Mouse (Mus musculus): Measurements from ENCODE around the gene Dnm1. TPM values are rescaled to one million over a fixed set of nuclear protein-coding genes. Genes with fewer than 3 reads are reported as not detected.

Gene Dnm1
- polyA plus RNA-seq, 1 experiment from 2014 or later, result 7.9 TPM

- no peaks in the 10 kb centered on the region for H3K36me3 ChIP-seq
- H3K9me3 ChIP-seq (replicated peaks), result no peaks in the 10 kb centered on the region
- peak overlapping the region; percentile 93 for H3K27ac ChIP-seq
- peak overlapping the region; percentile 58 for H3K4me2 ChIP-seq
- ATAC-seq (replicated peaks; ENCODE audit: low FRiP score), result no peak
- H3K9ac ChIP-seq, result no peak overlapping the region
- H3K4me3 ChIP-seq (replicated peaks), result no peak overlapping the region
- no peaks in the 10 kb centered on the region for H3K27me3 ChIP-seq
- WGBS, result 48% methylated on average over 20 of the region's 20 CpGs
- H3K4me1 ChIP-seq, result peaks cover 67% of the 10 kb centered on the region
These were observed 36.1 kb downstream of the Dnm1 start for GRCm38 (mm10) chr2:32316887-32317656.

- peak overlapping the region; percentile 28; the same call in 1 of the 2 replicates for H3K4me2 ChIP-seq
- no peak for ATAC-seq (replicated peaks; ENCODE audit: low FRiP score)
- 10% methylated on average over 8 of the region's 8 CpGs for WGBS
- H3K9ac ChIP-seq, result no peak overlapping the region
- peaks cover 80% of the 10 kb centered on the region for H3K4me1 ChIP-seq
- H3K27me3 ChIP-seq, result no peaks in the 10 kb centered on the region
- no peaks in the 10 kb centered on the region for H3K36me3 ChIP-seq
- peak overlapping the region; percentile 93 for H3K27ac ChIP-seq
- no peak overlapping the region for H3K4me3 ChIP-seq (replicated peaks)
- no peaks in the 10 kb centered on the region for H3K9me3 ChIP-seq (replicated peaks)
These were observed 37.4 kb downstream of the Dnm1 start for GRCm38 (mm10) chr2:32315751-32316150.

GRCm38 (mm10) chr2:32314831-32315230, 38.3 kb downstream of the Dnm1 start:
- Histone ChIP-seq H3K9me3 (replicated peaks) (no peaks in the 10 kb centered on the region), H3K9ac (no peak overlapping the region), H3K4me1 (peaks cover 78% of the 10 kb centered on the region), H3K27ac (0 out of 2 replicates have a peak overlapping the region, but pooled peaks have one; percentile 5), H3K4me3 (replicated peaks) (no peak overlapping the region), H3K27me3 (no peaks in the 10 kb centered on the region), H3K4me2 (no peak overlapping the region), H3K36me3 (no peaks in the 10 kb centered on the region)
- no peak for ATAC-seq (replicated peaks; ENCODE audit: low FRiP score)
- WGBS, result 94% methylated on average over 14 of the region's 14 CpGs

GRCm38 (mm10) chr2:32312318-32312964, 40.7 kb downstream of the Dnm1 start:
- peak overlapping the region; percentile 78 for H3K9ac ChIP-seq
- H3K9me3 ChIP-seq (replicated peaks), result no peaks in the 10 kb centered on the region
- H3K27me3 ChIP-seq, result no peaks in the 10 kb centered on the region
- H3K36me3 ChIP-seq, result peaks cover 17% of the 10 kb centered on the region
- peak; percentile 82 for ATAC-seq (replicated peaks; ENCODE audit: low FRiP score)
- under 1% methylated on average over 43 of the region's 56 CpGs for WGBS
- peak overlapping the region; percentile 77 for H3K4me3 ChIP-seq (replicated peaks)
- peaks cover 54% of the 10 kb centered on the region for H3K4me1 ChIP-seq
- H3K4me2 ChIP-seq, result peak overlapping the region; percentile 100
- 0 out of 2 replicates have a peak overlapping the region, but pooled peaks have one; percentile 29 for H3K27ac ChIP-seq

GRCm38 (mm10) chr2:32311443-32312317, 41.5 kb downstream of the Dnm1 start:
- no peak overlapping the region for H3K27ac ChIP-seq
- 7% methylated on average over 39 of the region's 42 CpGs for WGBS

GRCm38 (mm10) chr2:32310096-32310845, 42.9 kb downstream of the Dnm1 start:
- H3K4me3 ChIP-seq (replicated peaks), result no peak overlapping the region
- no peak overlapping the region for H3K9ac ChIP-seq
- H3K36me3 ChIP-seq, result peaks cover 39% of the 10 kb centered on the region
- no peaks in the 10 kb centered on the region for H3K9me3 ChIP-seq (replicated peaks)
- H3K27ac ChIP-seq, result no peak overlapping the region
- WGBS, result 82% methylated on average over 18 of the region's 18 CpGs
- no peak overlapping the region for H3K4me2 ChIP-seq
- ATAC-seq (replicated peaks; ENCODE audit: low FRiP score), result no peak
- H3K27me3 ChIP-seq, result no peaks in the 10 kb centered on the region
- H3K4me1 ChIP-seq, result peaks cover 33% of the 10 kb centered on the region

More at GRCm38 (mm10) chr2:32311443-32312317, 41.5 kb downstream of the Dnm1 start:
- peaks cover 25% of the 10 kb centered on the region for H3K36me3 ChIP-seq
- no peaks in the 10 kb centered on the region for H3K27me3 ChIP-seq
- ATAC-seq (replicated peaks; ENCODE audit: low FRiP score), result 0 out of 2 replicates have a peak, but pooled peaks have one; percentile 3
- H3K4me2 ChIP-seq, result peak overlapping the region; percentile 100
- H3K4me3 ChIP-seq (replicated peaks), result peak overlapping the region; percentile 77
- H3K9me3 ChIP-seq (replicated peaks), result no peaks in the 10 kb centered on the region
- peaks cover 46% of the 10 kb centered on the region for H3K4me1 ChIP-seq
- H3K9ac ChIP-seq, result peak overlapping the region; percentile 78

- Histone ChIP-seq H3K9ac (no peak overlapping the region), H3K27me3 (no peaks in the 10 kb centered on the region), H3K9me3 (replicated peaks) (no peaks in the 10 kb centered on the region), H3K36me3 (peaks cover 51% of the 10 kb centered on the region), H3K4me3 (replicated peaks) (no peak overlapping the region), H3K4me2 (no peak overlapping the region), H3K4me1 (peaks cover 27% of the 10 kb centered on the region), H3K27ac (no peak overlapping the region)
- WGBS, result 87% methylated on average over 16 of the region's 16 CpGs
- no peak for ATAC-seq (replicated peaks; ENCODE audit: low FRiP score)
These were observed 44.1 kb downstream of the Dnm1 start for GRCm38 (mm10) chr2:32308870-32309568.

GRCm38 (mm10) chr2:32307941-32308760, 45.0 kb downstream of the Dnm1 start:
- H3K9me3 ChIP-seq (replicated peaks), result no peaks in the 10 kb centered on the region
- peaks cover 27% of the 10 kb centered on the region for H3K4me1 ChIP-seq
- H3K4me2 ChIP-seq, result no peak overlapping the region
- peaks cover 60% of the 10 kb centered on the region for H3K36me3 ChIP-seq
- no peak for ATAC-seq (replicated peaks; ENCODE audit: low FRiP score)
- H3K27me3 ChIP-seq, result no peaks in the 10 kb centered on the region
- 55% methylated on average over 8 of the region's 8 CpGs for WGBS
- no peak overlapping the region for H3K9ac ChIP-seq
- H3K4me3 ChIP-seq (replicated peaks), result no peak overlapping the region
- no peak overlapping the region for H3K27ac ChIP-seq

GRCm38 (mm10) chr2:32307247-32307798, 45.8 kb downstream of the Dnm1 start:
- no peaks in the 10 kb centered on the region for H3K9me3 ChIP-seq (replicated peaks)
- H3K4me2 ChIP-seq, result no peak overlapping the region

GRCm38 (mm10) chr2:32306176-32306575, 47.0 kb downstream of the Dnm1 start:
- H3K27ac ChIP-seq, result no peak overlapping the region
- no peak overlapping the region for H3K4me3 ChIP-seq (replicated peaks)
- 82% methylated on average over 9 of the region's 9 CpGs for WGBS
- peaks cover 11% of the 10 kb centered on the region for H3K4me1 ChIP-seq
- ATAC-seq (replicated peaks; ENCODE audit: low FRiP score), result no peak
- no peaks in the 10 kb centered on the region for H3K27me3 ChIP-seq
- no peaks in the 10 kb centered on the region for H3K9me3 ChIP-seq (replicated peaks)
- H3K36me3 ChIP-seq, result peaks cover 80% of the 10 kb centered on the region
- no peak overlapping the region for H3K4me2 ChIP-seq
- no peak overlapping the region for H3K9ac ChIP-seq

More at GRCm38 (mm10) chr2:32307247-32307798, 45.8 kb downstream of the Dnm1 start:
- H3K36me3 ChIP-seq, result peaks cover 68% of the 10 kb centered on the region
- no peaks in the 10 kb centered on the region for H3K27me3 ChIP-seq
- H3K27ac ChIP-seq, result no peak overlapping the region
- H3K4me3 ChIP-seq (replicated peaks), result no peak overlapping the region
- no peak overlapping the region for H3K9ac ChIP-seq
- ATAC-seq (replicated peaks; ENCODE audit: low FRiP score), result no peak
- peaks cover 21% of the 10 kb centered on the region for H3K4me1 ChIP-seq
- 82% methylated on average over 6 of the region's 6 CpGs for WGBS

Measured in kidney, embryonic 15.5 days (tissue).